Mouse (Mus musculus) urinary bladder, adult 18-20 months (tissue): ENCODE data around the gene Oas1e.
A peak's percentile ranks its signal among the peaks of the same experiment; 100 is the strongest.
"Not testable (repeated sequence)": the region's sequence is repeated elsewhere in the genome, so short reads cannot be mapped to it uniquely, and the experiment has no call there.

ENCODE experiments used
- DNase-seq, 2 experiments: peaks; one replicate each; pipeline ENCODE4 v3.0.0; 2022; ENCODE audit warnings: low spot score in 2 of 2, mixed read lengths in 2 of 2

The Oas1e gene

DNA sequence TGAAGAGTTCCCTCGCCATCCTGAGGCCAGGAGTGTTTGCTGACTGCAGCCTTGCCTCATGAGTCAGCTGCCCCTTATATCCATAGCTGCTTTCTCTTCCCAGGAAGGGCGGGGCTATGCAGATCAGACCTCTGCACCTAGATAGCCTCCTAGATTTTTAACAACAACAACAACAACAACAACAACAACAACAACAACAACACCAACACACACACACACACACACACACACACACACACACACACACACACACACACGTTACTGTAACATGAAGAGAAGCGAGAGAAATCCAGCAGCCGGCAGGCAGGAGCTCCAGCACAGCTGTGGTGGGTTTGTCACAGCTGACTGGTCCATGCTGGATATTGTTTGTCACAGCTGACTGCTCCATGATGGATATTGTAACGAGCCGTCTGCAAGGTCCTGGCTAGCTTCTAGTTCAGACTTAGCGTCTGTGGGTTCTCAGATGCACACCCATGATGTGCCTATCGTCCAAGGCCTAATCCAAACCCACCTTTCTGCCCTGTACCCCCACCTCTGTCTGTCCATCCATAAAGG lies at the start of gene Oas1e:
Oas1e (minus strand) TSS at position 51 of the 555 bp plus-strand sequence.
- not testable (repeated sequence) for DNase-seq

- DNase-seq, result peak; percentile 47 to 69
Measured at GRCm38 (mm10) chr5:120844713-120845112, 49.4 kb upstream of the Oas1e start.

GRCm38 (mm10) chr5:120836731-120837585 lies 41.6 kb upstream of the Oas1e start:
- DNase-seq, result peak in 1 of 2 experiments; percentile 32

DNA sequence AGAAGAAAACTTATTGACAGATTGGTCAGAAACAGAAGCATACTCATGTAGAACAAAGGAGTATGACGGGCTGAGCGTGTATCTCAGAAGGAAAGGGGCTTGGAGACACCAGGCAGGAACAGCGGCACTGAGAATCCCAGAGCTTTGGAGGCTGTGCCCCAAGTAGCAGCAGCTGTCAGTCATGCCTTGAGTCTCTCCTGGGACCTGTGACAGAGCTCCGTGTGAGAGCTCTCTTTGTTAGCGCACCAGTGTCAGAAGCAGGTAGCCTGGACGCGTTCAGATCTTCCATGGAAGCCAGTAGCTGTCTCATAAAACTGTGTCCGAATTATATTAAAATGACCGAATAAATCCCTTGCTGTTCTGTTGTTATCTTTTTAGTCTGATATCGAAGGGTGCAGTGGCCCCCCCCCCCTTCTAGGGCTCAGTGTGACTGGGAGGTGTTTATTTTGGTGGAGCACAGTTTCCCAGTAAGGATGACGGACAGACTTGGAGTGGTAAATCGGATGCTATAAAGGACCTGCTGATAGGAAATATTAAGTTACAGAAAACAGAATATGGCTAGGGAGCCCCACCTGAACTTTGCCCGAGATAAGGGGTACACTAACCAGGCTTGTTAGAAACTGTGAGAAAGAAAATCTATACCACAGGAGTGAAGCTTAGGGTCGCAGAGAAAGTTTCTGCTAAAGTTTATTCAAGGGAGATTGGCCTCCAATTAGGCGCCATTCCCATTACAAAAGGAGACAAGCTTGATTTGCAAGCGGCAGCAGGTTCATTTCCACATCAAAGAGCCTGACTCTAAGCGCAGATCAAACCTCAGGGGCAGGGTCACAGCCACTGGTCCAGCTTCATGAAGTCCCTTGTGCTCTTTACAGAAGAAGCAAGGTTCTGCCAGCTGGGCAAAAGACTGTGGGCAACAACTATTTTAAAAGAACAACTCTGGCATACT lies 38.3 kb upstream of the Oas1e start:
- DNase-seq, result no peak

DNA sequence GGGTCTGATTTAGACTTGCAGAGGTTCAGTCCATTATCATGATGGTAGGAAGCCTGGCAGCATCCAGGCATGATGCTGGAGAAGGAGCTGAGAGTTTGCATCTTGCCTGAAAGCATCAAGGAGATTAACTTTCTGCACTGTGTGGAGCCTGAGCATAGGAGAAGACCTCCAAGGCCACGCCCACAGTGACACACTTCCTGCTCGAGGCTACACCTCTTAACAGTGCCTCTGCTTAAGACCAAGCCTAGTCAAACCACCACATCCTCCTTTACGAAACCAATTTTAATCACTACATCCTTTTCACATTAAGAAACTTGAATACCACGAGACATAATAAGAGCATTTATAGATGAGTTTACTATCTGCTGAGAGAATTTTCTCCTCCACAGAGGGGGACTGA lies 35.7 kb upstream of the Oas1e start:
- no peak for DNase-seq

GRCm38 (mm10) chr5:120818999-120819398 lies 23.7 kb upstream of the Oas1e start:
- DNase-seq, result no peak

- DNase-seq, result no peak
Measured at GRCm38 (mm10) chr5:120815949-120816348, 20.6 kb upstream of the Oas1e start.

- no peak for DNase-seq
Measured at GRCm38 (mm10) chr5:120813023-120813422, 17.7 kb upstream of the Oas1e start.

DNA sequence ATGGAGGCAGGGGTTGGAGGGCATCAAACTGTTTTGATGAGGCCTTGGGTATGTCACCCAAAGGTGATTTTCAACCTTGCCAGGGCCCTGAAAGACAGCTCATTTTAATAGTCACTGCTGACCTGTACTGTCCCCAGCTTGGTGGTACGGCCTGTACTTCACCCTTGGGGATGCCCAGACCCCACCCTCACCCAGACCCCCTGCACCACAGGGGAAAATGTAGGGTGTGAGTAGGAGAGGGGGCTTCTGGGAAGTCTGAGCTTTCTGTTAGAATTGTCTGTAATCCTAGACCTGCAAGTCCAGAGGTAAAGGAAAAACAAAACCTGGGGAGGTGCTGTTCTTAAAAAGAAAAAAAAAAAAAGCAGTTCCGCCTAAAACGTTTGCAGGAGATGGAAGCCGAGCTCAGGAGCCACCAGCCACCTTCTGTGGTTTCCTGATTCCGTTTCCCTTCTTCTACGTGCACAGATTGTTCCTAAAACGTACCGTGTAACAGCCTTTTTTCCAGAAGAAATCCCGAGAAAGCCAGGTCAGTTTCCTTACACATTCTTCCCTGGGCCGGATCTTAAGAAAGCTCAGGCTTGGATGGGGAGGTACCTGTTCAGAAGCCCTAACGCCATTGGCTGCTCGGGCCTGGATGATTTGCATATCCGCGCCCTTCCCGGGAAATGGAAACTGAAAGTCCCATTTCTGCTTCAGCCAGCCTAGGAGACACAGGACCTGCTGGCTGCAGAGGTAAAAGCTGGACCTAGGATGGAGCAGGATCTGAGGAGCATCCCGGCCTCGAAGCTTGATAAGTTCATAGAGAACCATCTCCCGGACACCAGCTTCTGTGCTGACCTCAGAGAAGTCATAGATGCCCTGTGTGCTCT lies 16.9 kb upstream of the Oas1e start, which contains the start of gene Oas1c:
Oas1c (minus strand) TSS at position 564 of the 869 bp plus-strand sequence.
- peak; percentile 71 to 88 for DNase-seq

- DNase-seq, result no peak
Measured at GRCm38 (mm10) chr5:120809171-120809570, 13.8 kb upstream of the Oas1e start.

- no peak for DNase-seq
Measured at GRCm38 (mm10) chr5:120806458-120806857, 11.1 kb upstream of the Oas1e start.

GRCm38 (mm10) chr5:120803596-120803995 lies 8.3 kb upstream of the Oas1e start:
- no peak for DNase-seq

GRCm38 (mm10) chr5:120798943-120799342 lies 3.6 kb upstream of the Oas1e start:
- DNase-seq, result not testable (repeated sequence)

DNA sequence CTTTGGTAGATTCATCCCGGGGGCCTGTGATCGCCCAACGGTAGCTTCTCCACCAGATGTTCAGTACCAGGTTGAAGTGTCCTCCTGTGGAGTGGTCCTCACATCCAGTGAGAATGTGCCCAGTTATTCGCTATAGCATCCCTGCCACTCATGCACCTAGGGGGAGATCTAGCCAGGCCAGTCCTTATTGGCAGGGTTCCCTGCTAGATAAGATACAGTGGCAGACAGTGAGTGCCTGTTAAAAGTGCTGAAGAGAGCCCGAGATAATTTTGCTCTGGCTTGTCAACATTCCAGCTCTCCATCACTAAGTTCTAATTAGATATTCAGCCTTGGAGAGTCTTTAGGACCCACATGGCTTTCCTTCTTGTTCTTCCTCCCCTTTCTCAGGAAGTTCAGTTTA lies 2.8 kb upstream of the Oas1e start:
- not testable (repeated sequence) for DNase-seq

GRCm38 (mm10) chr5:120793043-120793442 lies 2.3 kb downstream of the Oas1e start:
- peak in 1 of 2 experiments; percentile 30 for DNase-seq

DNA sequence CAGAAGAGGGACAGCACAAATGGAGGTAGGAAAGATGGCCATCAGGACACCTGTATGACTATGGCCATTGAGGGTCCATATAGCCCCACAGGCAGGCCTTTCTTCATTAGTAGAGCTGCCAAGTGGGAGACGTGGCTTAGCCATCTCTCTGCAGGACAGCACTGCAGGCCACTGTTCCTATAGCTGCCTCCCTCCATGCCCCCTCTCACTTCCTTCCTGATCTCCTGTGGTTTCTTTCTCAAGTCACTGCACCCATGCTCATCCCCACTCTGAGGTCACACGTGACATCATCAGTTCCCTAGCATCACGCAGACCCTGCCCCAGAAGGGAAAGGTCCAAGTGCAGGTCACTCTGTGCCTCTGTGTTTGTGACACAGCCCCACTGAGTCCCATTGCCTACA lies 8.3 kb downstream of the Oas1e start:
- DNase-seq, result no peak

DNA sequence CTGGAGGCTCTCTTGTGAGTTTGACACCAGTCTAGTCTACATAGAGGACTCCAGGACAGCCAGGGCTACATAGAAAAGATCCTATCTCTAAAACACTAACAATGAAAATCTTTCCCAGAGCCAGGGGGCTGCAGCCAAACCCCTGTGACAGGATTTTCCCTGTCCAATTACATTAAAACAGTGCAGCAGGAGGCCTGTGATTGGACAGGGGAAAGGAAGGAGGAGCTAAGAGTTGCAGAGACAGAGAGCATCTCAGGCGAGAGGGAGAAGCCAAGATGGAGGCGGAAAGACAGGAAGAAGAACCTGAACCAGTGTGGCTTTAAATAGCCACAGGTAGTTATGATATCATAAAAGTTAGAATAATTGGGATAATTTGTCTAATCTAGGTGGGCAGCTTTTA lies 12.9 kb downstream of the Oas1e start:
- DNase-seq, result no peak

DNA sequence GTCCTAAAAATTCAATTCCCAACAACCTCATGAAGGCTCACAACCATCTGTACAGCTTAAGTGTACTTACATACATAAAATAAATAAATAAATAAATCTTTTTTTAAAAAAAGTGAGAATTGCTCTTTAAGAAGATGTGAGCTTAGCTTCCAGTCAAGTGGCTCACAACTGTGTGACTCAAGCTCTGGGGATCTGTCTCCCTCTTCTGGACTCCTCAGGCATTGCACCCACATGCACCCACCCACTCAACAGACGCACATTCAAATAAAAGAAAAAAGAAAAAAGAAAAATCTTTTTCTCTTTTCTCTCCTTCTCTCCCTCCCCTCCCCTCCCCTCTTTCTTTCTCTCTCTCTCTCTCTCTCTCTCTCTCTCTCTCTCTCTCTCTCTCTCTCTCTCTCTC lies 13.7 kb downstream of the Oas1e start:
- DNase-seq, result no peak

DNA sequence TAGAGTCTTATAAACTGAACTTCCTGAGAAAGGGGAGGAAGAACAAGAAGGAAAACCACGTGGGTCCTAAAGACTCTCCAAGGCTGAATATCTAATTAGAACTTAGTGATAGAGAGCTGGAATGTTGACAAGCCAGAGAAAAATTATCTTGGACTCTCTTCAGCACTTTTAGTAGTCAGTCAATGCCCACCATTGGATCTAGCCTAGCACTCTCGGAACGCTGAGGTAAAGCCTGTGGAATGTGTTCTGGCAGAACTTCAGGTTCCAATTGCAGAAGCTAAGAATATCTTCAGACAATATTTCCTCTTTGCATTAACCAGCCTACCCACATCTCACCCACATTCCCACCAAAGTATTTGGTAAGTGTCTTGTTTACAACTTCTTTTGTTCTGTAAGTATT lies 15.4 kb downstream of the Oas1e start:
- no peak for DNase-seq

GRCm38 (mm10) chr5:120778941-120779340 lies 16.4 kb downstream of the Oas1e start:
- no peak for DNase-seq

- DNase-seq, result no peak
Measured at GRCm38 (mm10) chr5:120777478-120777877, 17.9 kb downstream of the Oas1e start, which contains the start of gene Oas3. Gene Oas3, minus strand, starts transcription at chr5:120777661.
